Mouse (Mus musculus) midbrain, embryonic 11.5 days (tissue): ENCODE results near the gene 4921524J17Rik. TPM values are rescaled to one million over a fixed set of nuclear protein-coding genes. Genes with fewer than 3 reads are reported as not detected.

Experiments
- ATAC-seq: fragments of 200-750 bp; cut with Nextera tagmentation; 2 replicates; pipeline ENCODE4 v1.8.0; 2017; ENCODE audit warnings: moderate TSS enrichment, moderate library complexity; ENCODE audit not compliant: low FRiP score
- DNase-seq: peaks from one replicate; pipeline ENCODE4 v3.0.0; 2015; ENCODE audit warnings: low spot score; ENCODE audit errors: missing footprints
- H3K27ac ChIP-seq: fragments of 300-500 bp; sonication (generic); 2 replicates; pipeline ENCODE4 v1.5.1; 2014; ENCODE audit warnings: low read depth, low read length
- H3K27me3 ChIP-seq: fragments of 300-500 bp; sonication (generic); 2 replicates; pipeline ENCODE4 v1.6.1; 2014; ENCODE audit warnings: mild to moderate bottlenecking, low read length, moderate library complexity, mixed read lengths; ENCODE audit not compliant: control insufficient read depth, insufficient read depth
- H3K36me3 ChIP-seq: fragments of 300-500 bp; sonication (generic); 2 replicates; pipeline ENCODE4 v1.6.1; 2014; ENCODE audit warnings: mild to moderate bottlenecking, low read length, moderate library complexity, mixed read lengths; ENCODE audit not compliant: control insufficient read depth, insufficient read depth
- H3K4me1 ChIP-seq: fragments of 300-500 bp; sonication (generic); 2 replicates; pipeline ENCODE4 v1.6.1; 2014; ENCODE audit warnings: low read length; ENCODE audit not compliant: control insufficient read depth, insufficient read depth
- H3K4me2 ChIP-seq: fragments of 300-500 bp; sonication (generic); 2 replicates; pipeline ENCODE4 v1.6.1; 2014; ENCODE audit warnings: mild to moderate bottlenecking, moderate library complexity
- H3K4me3 ChIP-seq: fragments of 300-500 bp; sonication (generic); 2 replicates; pipeline ENCODE4 v1.5.1; 2014; ENCODE audit warnings: low read depth, low read length
- H3K9ac ChIP-seq: fragments of 300-500 bp; sonication (generic); 2 replicates; pipeline ENCODE4 v1.6.1; 2014; ENCODE audit warnings: low read length
- H3K9me3 ChIP-seq: fragments of 300-500 bp; sonication (generic); 2 replicates; pipeline ENCODE4 v1.6.1; 2016; ENCODE audit warnings: low read length; ENCODE audit not compliant: control insufficient read depth
- WGBS: fragments of 180-500 bp; shearing (Covaris S2); extraction: QIAGEN DNeasy Blood & Tissue Kit; methylation state at CpG from one replicate; pipeline ENCODE4 v1.1.7; 2014; 5-methylcytosine and 5-hydroxymethylcytosine counted together
- polyA plus RNA-seq: library from polyadenylated mRNA; unstranded; fragments of >200 nt; fragmentation: Nextera tagmentation; extraction: Ambion mirVana; gene quantifications from 2 replicates; pipeline ENCODE4 v1.2.1, GENCODE M21; 2014

Gene 4921524J17Rik
- polyA plus RNA-seq, 1 experiment from 2014 or later, result 43.8 TPM

GRCm38 (mm10) chr8:85363406-85363805, 69.2 kb downstream of the 4921524J17Rik start:
- no peak overlapping the region for H3K4me2 ChIP-seq
- H3K36me3 ChIP-seq, result no peaks in the 10 kb centered on the region
- ATAC-seq (no peak), DNase-seq (no peak)
- H3K4me1 ChIP-seq, result no peaks in the 10 kb centered on the region
- H3K27me3 ChIP-seq, result no peaks in the 10 kb centered on the region
- no peaks in the 10 kb centered on the region for H3K9me3 ChIP-seq
- 77% methylated on average over 6 of the region's 6 CpGs for WGBS
- no peak overlapping the region for H3K9ac ChIP-seq
- H3K27ac ChIP-seq, result no peak overlapping the region
- H3K4me3 ChIP-seq, result no peak overlapping the region

DNA sequence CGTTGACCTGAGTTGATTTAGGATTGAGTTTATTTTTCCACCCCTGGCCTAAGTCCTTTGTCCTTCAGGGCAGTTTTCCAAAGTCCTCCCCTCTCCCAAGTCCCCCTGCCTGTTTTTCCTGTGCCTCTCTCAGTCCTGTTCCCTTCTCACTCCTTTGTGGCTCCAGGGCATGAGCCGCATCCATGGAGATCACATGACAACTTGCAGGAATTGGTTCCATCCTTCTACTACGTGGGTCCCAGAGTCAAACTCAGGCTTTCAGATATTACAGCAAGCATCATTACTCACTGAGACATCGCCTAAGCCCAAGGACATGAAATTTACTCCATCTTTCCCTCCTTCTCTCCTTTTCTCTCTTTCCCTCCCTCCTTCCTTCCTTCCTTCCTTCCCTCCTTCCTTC, 70.4 kb downstream of the 4921524J17Rik start:
- no peaks in the 10 kb centered on the region for H3K27me3 ChIP-seq
- H3K4me2 ChIP-seq, result no peak overlapping the region
- WGBS, result 86% methylated on average over 4 of the region's 4 CpGs
- ATAC-seq (no peak), DNase-seq (no peak)
- H3K27ac ChIP-seq, result no peak overlapping the region
- no peak overlapping the region for H3K9ac ChIP-seq
- H3K9me3 ChIP-seq, result no peaks in the 10 kb centered on the region
- no peaks in the 10 kb centered on the region for H3K4me1 ChIP-seq
- H3K36me3 ChIP-seq, result no peaks in the 10 kb centered on the region
- no peak overlapping the region for H3K4me3 ChIP-seq

Other genes with a start within 250 kb of the 4921524J17Rik start
- gene Olfr371, start 206.8 kb downstream of the 4921524J17Rik start, polyA plus RNA-seq, result not detected in 2 replicates
- 140 and 143 TPM in 2 replicates for gene Orc6, start 133.2 kb downstream of the 4921524J17Rik start, polyA plus RNA-seq
- 182 and 208 TPM in 2 replicates for gene Vps35, start 133.0 kb downstream of the 4921524J17Rik start, polyA plus RNA-seq
- 1.7 and 2.1 TPM in 2 replicates for gene Mylk3, start 46.5 kb downstream of the 4921524J17Rik start, polyA plus RNA-seq
- 36.5 and 38.1 TPM in 2 replicates for gene Gpt2, start 59.7 kb upstream of the 4921524J17Rik start, polyA plus RNA-seq
- 201 and 217 TPM in 2 replicates for gene Dnaja2, start 122.5 kb upstream of the 4921524J17Rik start, polyA plus RNA-seq